Mouse (Mus musculus) yolk sac, embryonic 10.5 days (tissue): ENCODE results near the gene Olfr1058.
"Not testable (repeated sequence)": the region's sequence is repeated elsewhere in the genome, so short reads cannot be mapped to it uniquely, and the experiment has no call there.

ENCODE experiments used
- DNase-seq: peaks from one replicate; pipeline ENCODE4 v3.0.0-alpha.2; 2017; ENCODE audit warnings: low spot score

The Olfr1058 gene

GRCm38 (mm10) chr2:86388461-86388860 is at the start of gene Olfr1058:
Olfr1058 (minus strand) TSS chr2:86388561.
- not testable (repeated sequence) for DNase-seq

- DNase-seq, result not testable (repeated sequence)
Observed at GRCm38 (mm10) chr2:86428511-86428910, 40.1 kb upstream of the Olfr1058 start.

- not testable (repeated sequence) for DNase-seq
Observed at GRCm38 (mm10) chr2:86426649-86427048, 38.3 kb upstream of the Olfr1058 start, which contains the start of gene Olfr1062. Olfr1062 (minus strand) TSS chr2:86426749.

GRCm38 (mm10) chr2:86413950-86414349 is 25.6 kb upstream of the Olfr1058 start, which contains the start of gene Olfr1061:
Olfr1061 (minus strand) TSS chr2:86414050.
- DNase-seq, result no peak

- no peak for DNase-seq
Observed at GRCm38 (mm10) chr2:86395114-86395513, 6.8 kb upstream of the Olfr1058 start.

- DNase-seq, result no peak
Observed at GRCm38 (mm10) chr2:86378293-86378692, 10.1 kb downstream of the Olfr1058 start, which contains the start of gene Olfr1057. Olfr1057 (minus strand) TSS chr2:86378393.

- DNase-seq, result not testable (repeated sequence)
Observed at GRCm38 (mm10) chr2:86366342-86366741, 22.0 kb downstream of the Olfr1058 start.

- no peak for DNase-seq
Observed at GRCm38 (mm10) chr2:86362369-86362768, 26.0 kb downstream of the Olfr1058 start, which contains the start of gene Olfr1056. Olfr1056 (minus strand) TSS chr2:86362469.

- not testable (repeated sequence) for DNase-seq
Observed at GRCm38 (mm10) chr2:86351751-86352150, 36.6 kb downstream of the Olfr1058 start.

- DNase-seq, result no peak
Observed at GRCm38 (mm10) chr2:86350184-86350583, 38.2 kb downstream of the Olfr1058 start, which contains the start of gene Olfr1055. Olfr1055 (minus strand) TSS chr2:86350284.

- no peak for DNase-seq
Observed at GRCm38 (mm10) chr2:86335333-86335732, 53.0 kb downstream of the Olfr1058 start, which contains the start of gene Olfr1054. Olfr1054 (minus strand) TSS chr2:86335433.
